14 mouse cellular contexts compared by ENCODE assay signal in genomic region chr5:30460155-30460554, GRCm38 (mm10). TPM values are rescaled to one million over a fixed set of nuclear protein-coding genes. Genes with fewer than 3 reads are reported as not detected.
A peak's percentile ranks its signal among the peaks of the same experiment; 100 is the strongest.
DNase-seq lines count a peak whose midpoint lies in the region; TF ChIP-seq lines count a peak whose summit lies in the region.
"Had no signal": no experiment of that assay in that cellular context is flagged by ENCODE, and none has a peak within 500 bp of the region (broad histone marks: within the 10 kb centered on the region; RNA-seq: fewer than 3 reads in every experiment).

No protein-coding gene starts in this region.

- no peaks in the 10 kb centered on the region for H3K9me3 ChIP-seq in embryonic facial prominence, embryonic 10.5 days
- H3K9me3 ChIP-seq: heart, embryonic 10.5 days had no signal

- H3K27ac ChIP-seq in layer of hippocampus, adult 2 months = no peak overlapping the region
- H3K27ac ChIP-seq in embryonic facial prominence, embryonic 10.5 days (replicated peaks) = 0 out of 2 replicates have a peak overlapping the region, but pooled peaks have one; percentile 35
- no peak overlapping the region for H3K27ac ChIP-seq in thymus, adult 2 months (ENCODE audit: control insufficient read depth, insufficient read depth, low read length)
- H3K27ac ChIP-seq: liver, embryonic 14.5 days; macrophage had no signal

- TF ChIP-seq CTCF in layer of hippocampus, adult 2 months (conservative IDR thresholded peaks at IDR 0.05) = peak; percentile 65
- no peak for TF ChIP-seq CTCF in thymus, adult 2 months (IDR thresholded peaks at IDR 0.05; ENCODE audit: borderline replicate concordance, control insufficient read depth, extremely low read depth, insufficient read depth, low read length, poor library complexity)

- WGBS in embryonic facial prominence, embryonic 10.5 days = 38% methylated on average over 4 of the region's 4 CpGs
- WGBS in thymus, adult 2 months = 58% methylated on average over 4 of the region's 4 CpGs

- DNase-seq in layer of hippocampus, adult 2 months (ENCODE audit: low spot score in 2 of 2) = no peak
- DNase-seq in layer of hippocampus, adult 8-10 months (ENCODE audit: low spot score in 2 of 2) = no peak
- DNase-seq in right cerebral cortex, postnatal 4 days = peak; percentile 39
- no peak for DNase-seq in right cerebral cortex, postnatal 36 days (ENCODE audit: low spot score in 2 of 2)
- peak; percentile 58 for DNase-seq in embryonic facial prominence, embryonic 10.5 days (ENCODE audit: low spot score)
- DNase-seq in adrenal gland, postnatal 10 days = no peak
- no peak for DNase-seq in thymus, adult 2 months
- DNase-seq: adrenal gland, postnatal 14 days; kidney, postnatal 10 days had no signal

- no peak overlapping the region for H3K4me3 ChIP-seq in layer of hippocampus, adult 2 months
- H3K4me3 ChIP-seq in embryonic facial prominence, embryonic 10.5 days = no peak overlapping the region
- H3K4me3 ChIP-seq in thymus, adult 2 months (ENCODE audit: control insufficient read depth, insufficient read depth, low read length) = no peak overlapping the region
- H3K4me3 ChIP-seq: heart, embryonic 10.5 days had no signal

- peaks cover 67% of the 10 kb centered on the region for H3K27me3 ChIP-seq in embryonic facial prominence, embryonic 10.5 days (replicated peaks; ENCODE audit: low read depth, poor library complexity, severe bottlenecking)
- no peaks in the 10 kb centered on the region for H3K27me3 ChIP-seq in thymus, adult 2 months (ENCODE audit: control insufficient read depth, insufficient read depth, low read length)

- H3K4me1 ChIP-seq in embryonic facial prominence, embryonic 10.5 days = peaks cover 28% of the 10 kb centered on the region
- H3K4me1 ChIP-seq in thymus, adult 2 months (replicated peaks; ENCODE audit: control insufficient read depth, insufficient read depth, low read length) = no peaks in the 10 kb centered on the region

- no peak for TF ChIP-seq POLR2A in thymus, adult 2 months (IDR thresholded peaks at IDR 0.05; ENCODE audit: control insufficient read depth, extremely low read depth, insufficient read depth, low read length, poor library complexity)

- no peaks in the 10 kb centered on the region for H3K36me3 ChIP-seq in embryonic facial prominence, embryonic 10.5 days (replicated peaks)
- no peaks in the 10 kb centered on the region for H3K36me3 ChIP-seq in thymus, adult 2 months (ENCODE audit: control insufficient read depth, insufficient read depth, low read length)
- H3K36me3 ChIP-seq: heart, embryonic 10.5 days had no signal

RNA-seq across cellular contexts. Expression of gene Otof, which starts 1.6 kb away (rescaled TPM):
- 1 to 10 TPM; 4.2 to 4.4 TPM for total RNA-seq in layer of hippocampus, adult 2 months (2021)
- total RNA-seq in layer of hippocampus, adult 8-10 months (2022) = 1 to 10 TPM; 3.3 to 4.4 (median 3.7) TPM
- 0.05 TPM in 1 of 2 replicates, not detected in the other for polyA plus RNA-seq in embryonic facial prominence, embryonic 10.5 days (2016; fragmentation: Nextera tagmentation; extraction: Ambion mirVana)
- under 1 TPM; 0.09 to 0.12 TPM for total RNA-seq in adrenal gland, postnatal 10 days (2021)
- 0.92 and 0.94 TPM in 2 replicates for polyA plus RNA-seq in thymus, adult 2 months (2012; rRNA removed)
- polyA plus RNA-seq: macrophage had no signal

RNA-seq across cellular contexts. Expression of gene 1700001C02Rik, which starts 5.7 kb away (rescaled TPM):
- under 1 TPM in 1 of 2 experiments, not detected in 1; 0.90 TPM for total RNA-seq in layer of hippocampus, adult 2 months (2021)
- 1 to 10 TPM in 1 of 4 experiments, under 1 TPM in 1, not detected in 2; 0.50 to 1.2 TPM for total RNA-seq in layer of hippocampus, adult 8-10 months (2022)
- not detected in 2 replicates for polyA plus RNA-seq in embryonic facial prominence, embryonic 10.5 days (2016; fragmentation: Nextera tagmentation; extraction: Ambion mirVana)
- not detected for total RNA-seq in adrenal gland, postnatal 10 days (2021)
- polyA plus RNA-seq in thymus, adult 2 months (2012; rRNA removed) = 0.51 and 0.60 TPM in 2 replicates
- total RNA-seq: adrenal gland, postnatal 14 days; gastrocnemius, adult 18-20 months; left cerebral cortex, postnatal 10 days had no signal
- polyA plus RNA-seq: heart, embryonic 10.5 days; liver, embryonic 14.5 days; macrophage had no signal

Comparison
In these comparisons a context has a peak if more than half of its experiments do, and no peak if none do; other contexts are left out.
1. DNase-seq: peak in right cerebral cortex, postnatal 4 days (single experiment) and embryonic facial prominence, embryonic 10.5 days (single experiment); none in layer of hippocampus, adult 2 months (0 of 2), layer of hippocampus, adult 8-10 months (0 of 2), right cerebral cortex, postnatal 36 days (0 of 2), adrenal gland, postnatal 10 days (single experiment) and thymus, adult 2 months (single experiment).